Mouse (Mus musculus) liver, embryonic 14.5 days (tissue): Measurements from ENCODE around the gene Panx2.

Source experiments
- CTCF ChIP-seq: IDR thresholded peaks from 2 replicates; pipeline ENCODE4 v1.5.1; 2016; ENCODE audit warnings: antibody characterized with exemption, low read depth, control low read depth
- EP300 ChIP-seq: IDR thresholded peaks from 2 replicates; pipeline ENCODE4 v1.6.1; 2016; ENCODE audit warnings: antibody characterized with exemption, low read depth

- TF ChIP-seq CTCF (no peak), EP300 (no peak)
These were observed 29.9 kb downstream of the Panx2 start for GRCm38 (mm10) chr15:89089248-89090051.
